Mouse (Mus musculus): ENCODE measurements around the gene Mb. TPM values are rescaled to one million over a fixed set of nuclear protein-coding genes. Genes with fewer than 3 reads are reported as not detected.

The Mb gene
- total RNA-seq, 2 experiments from 2014 or later = 9,939 to 10,365 TPM

GRCm38 (mm10) chr15:77031271-77031670 lies 19.2 kb downstream of the Mb start:
- intact Hi-C loops (cut with DNase I) = no loop called here
- DNase-seq = no peak

GRCm38 (mm10) chr15:77029331-77029991 lies 21.0 kb downstream of the Mb start:
- DNase-seq = peak; percentile 88 to 89
- intact Hi-C loops (cut with DNase I) = loop anchor here (5.0 kb wide), 2 partner anchors 38 to 313 kb away; no protein-coding TSS in a partner anchor

GRCm38 (mm10) chr15:77027675-77028074 lies 22.8 kb downstream of the Mb start:
- intact Hi-C loops (cut with DNase I) = loop anchor here (5.0 kb wide), 2 partner anchors 40 to 315 kb away; no protein-coding TSS in a partner anchor
- peak; percentile 59 to 73 for DNase-seq

- intact Hi-C loops (cut with DNase I) = loop anchor here (5.0 kb wide), 2 partner anchors 40 to 315 kb away; no protein-coding TSS in a partner anchor
- peak; percentile 32 to 34 for DNase-seq
Observed at GRCm38 (mm10) chr15:77027117-77027516, 23.4 kb downstream of the Mb start.

GRCm38 (mm10) chr15:77025884-77026583 lies 24.4 kb downstream of the Mb start:
- peak in 1 of 2 experiments; percentile 4 for DNase-seq
- intact Hi-C loops (cut with DNase I) = loop anchor here (5.0 kb wide), 2 partner anchors 41 to 316 kb away; no protein-coding TSS in a partner anchor

- peak; percentile 82 to 87 for DNase-seq
Observed at GRCm38 (mm10) chr15:77022401-77022957, 28.0 kb downstream of the Mb start.

GRCm38 (mm10) chr15:77021851-77022250 lies 28.6 kb downstream of the Mb start:
- DNase-seq = peak; percentile 25 to 27
- intact Hi-C loops (cut with DNase I) = no loop called here

More at GRCm38 (mm10) chr15:77022401-77022957, 28.0 kb downstream of the Mb start:
- intact Hi-C loops (cut with DNase I) = no loop called here

GRCm38 (mm10) chr15:77021056-77021455 lies 29.4 kb downstream of the Mb start:
- intact Hi-C loops (cut with DNase I) = no loop called here
- DNase-seq = peak; percentile 79 to 82

- peak in 1 of 2 experiments; percentile 60 for DNase-seq
- intact Hi-C loops (cut with DNase I) = no loop called here
Observed at GRCm38 (mm10) chr15:77020136-77020535, 30.3 kb downstream of the Mb start.

- DNase-seq = peak; percentile 82 to 86
- intact Hi-C loops (cut with DNase I) = no loop called here
Observed at GRCm38 (mm10) chr15:77019533-77019932, 30.9 kb downstream of the Mb start.

- peak; percentile 67 to 74 for DNase-seq
- intact Hi-C loops (cut with DNase I) = no loop called here
Observed at GRCm38 (mm10) chr15:77018740-77019340, 31.6 kb downstream of the Mb start.

- no peak for DNase-seq
- intact Hi-C loops (cut with DNase I) = no loop called here
Observed at GRCm38 (mm10) chr15:77017897-77018296, 32.6 kb downstream of the Mb start.

- intact Hi-C loops (cut with DNase I) = no loop called here
- peak in 1 of 2 experiments; percentile 13 for DNase-seq
Observed at GRCm38 (mm10) chr15:77016509-77016908, 34.0 kb downstream of the Mb start.

GRCm38 (mm10) chr15:77014985-77015384 lies 35.5 kb downstream of the Mb start:
- intact Hi-C loops (cut with DNase I) = no loop called here
- DNase-seq = peak; percentile 83 to 85

GRCm38 (mm10) chr15:77014431-77014830 lies 36.0 kb downstream of the Mb start:
- intact Hi-C loops (cut with DNase I) = no loop called here
- peak; percentile 59 to 60 for DNase-seq

GRCm38 (mm10) chr15:77013753-77014241 lies 36.7 kb downstream of the Mb start:
- intact Hi-C loops (cut with DNase I) = no loop called here
- DNase-seq = peak; percentile 90

GRCm38 (mm10) chr15:77008851-77009250 lies 41.6 kb downstream of the Mb start:
- DNase-seq = peak; percentile 76 to 87
- intact Hi-C loops (cut with DNase I) = loop anchor here (5.0 kb wide), 1 partner anchor 37 kb away; no protein-coding TSS in a partner anchor

- intact Hi-C loops (cut with DNase I) = no loop called here
Observed at GRCm38 (mm10) chr15:77003868-77004215, 46.6 kb downstream of the Mb start.

GRCm38 (mm10) chr15:77003173-77003867 lies 47.1 kb downstream of the Mb start:
- DNase-seq = peak; percentile 46 to 58
- intact Hi-C loops (cut with DNase I) = no loop called here

More at GRCm38 (mm10) chr15:77003868-77004215, 46.6 kb downstream of the Mb start:
- peak; percentile 72 to 80 for DNase-seq

Data from heart, postnatal 10 days (tissue).